Mouse (Mus musculus) ES-Bruce4 (cell line): Measurements from ENCODE around the gene Wdr78.

Experiments used
- CTCF ChIP-seq: IDR thresholded peaks from one replicate; pipeline ENCODE4 v1.8.1; 2011; ENCODE audit warnings: low read depth, low read length
- EP300 ChIP-seq: IDR thresholded peaks from 2 replicates; pipeline ENCODE4 v1.6.1; 2011; ENCODE audit warnings: low read depth, low read length; ENCODE audit not compliant: insufficient read depth
- POLR2A ChIP-seq: IDR thresholded peaks from one replicate; pipeline ENCODE4 v1.8.1; 2011; ENCODE audit warnings: low read length; ENCODE audit not compliant: insufficient read depth

DNA sequence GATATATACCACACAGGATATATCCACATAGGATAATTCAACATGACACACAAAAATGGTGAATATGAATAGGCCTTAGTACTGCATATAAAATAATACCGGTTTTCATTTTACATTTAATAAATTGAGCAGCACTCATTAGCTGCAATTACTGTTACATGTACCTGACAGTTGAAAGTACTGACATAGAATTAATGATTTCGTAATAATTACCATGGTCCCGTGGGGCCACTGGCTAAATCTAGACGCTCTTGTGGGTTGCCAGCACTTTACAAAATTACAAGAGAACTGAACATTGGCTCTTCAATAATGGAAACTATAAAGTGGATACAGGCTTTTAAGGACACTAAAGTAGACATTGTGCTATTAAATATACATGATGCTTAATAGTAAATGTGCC lies 109.7 kb downstream of the Wdr78 start:
- TF ChIP-seq CTCF (no peak), EP300 (no peak), POLR2A (no peak)
